Comparison of ENCODE assay signal across 22 mouse cellular contexts in the genomic region with DNA sequence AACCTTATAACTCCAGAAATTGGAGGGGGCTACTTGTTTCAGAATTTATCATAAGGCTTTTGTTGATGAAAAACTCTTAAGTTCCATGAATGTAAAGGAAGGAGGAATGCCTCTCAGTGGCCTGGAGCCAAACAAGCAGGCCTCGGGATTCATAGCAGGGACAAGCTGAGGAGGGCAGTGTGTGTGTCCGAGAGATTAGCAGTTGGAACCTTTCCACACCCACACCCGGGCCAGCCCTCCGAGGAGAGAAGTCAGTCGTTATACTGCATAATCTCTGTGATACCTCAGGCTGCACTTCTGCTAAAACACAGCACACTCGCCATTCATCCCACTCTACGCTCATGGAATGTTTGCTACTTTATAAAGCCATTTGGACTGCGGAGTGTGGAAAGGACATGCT. TPM values are rescaled to one million over a fixed set of nuclear protein-coding genes. Genes with fewer than 3 reads are reported as not detected.
DNase-seq lines count a peak whose midpoint lies in the region; TF ChIP-seq lines count a peak whose summit lies in the region.
"Had no signal": no experiment of that assay in that cellular context is flagged by ENCODE, and none has a peak within 500 bp of the region (broad histone marks: within the 10 kb centered on the region; RNA-seq: fewer than 3 reads in every experiment).

No protein-coding gene starts in this region.

- no peak for TF ChIP-seq POLR2A in thymus, adult 2 months (IDR thresholded peaks at IDR 0.05; ENCODE audit: control insufficient read depth, extremely low read depth, insufficient read depth, low read length, poor library complexity)

- no peak overlapping the region for H3K4me3 ChIP-seq in heart, embryonic 10.5 days
- no peak overlapping the region for H3K4me3 ChIP-seq in thymus, adult 2 months (ENCODE audit: control insufficient read depth, insufficient read depth, low read length)
- H3K4me3 ChIP-seq: embryonic facial prominence, embryonic 15.5 days; forebrain, embryonic 12.5 days; heart, adult 2 months; heart, embryonic 13.5 days; hindbrain, embryonic 13.5 days had no signal

- H3K4me1 ChIP-seq in heart, embryonic 10.5 days: no peaks in the 10 kb centered on the region
- H3K4me1 ChIP-seq in thymus, adult 2 months (replicated peaks; ENCODE audit: control insufficient read depth, insufficient read depth, low read length): no peaks in the 10 kb centered on the region
- H3K4me1 ChIP-seq: embryonic facial prominence, embryonic 15.5 days; forebrain, embryonic 12.5 days; heart, embryonic 13.5 days; hindbrain, embryonic 13.5 days had no signal

- 77% methylated on average over 8 of the region's 8 CpGs for WGBS in heart, embryonic 10.5 days
- WGBS in thymus, adult 2 months: 97% methylated on average over 8 of the region's 8 CpGs

- TF ChIP-seq CTCF in thymus, adult 2 months (IDR thresholded peaks at IDR 0.05; ENCODE audit: borderline replicate concordance, control insufficient read depth, extremely low read depth, insufficient read depth, low read length, poor library complexity): no peak

- no peaks in the 10 kb centered on the region for H3K27me3 ChIP-seq in heart, embryonic 10.5 days (ENCODE audit: insufficient read depth, poor library complexity, severe bottlenecking)
- H3K27me3 ChIP-seq in thymus, adult 2 months (ENCODE audit: control insufficient read depth, insufficient read depth, low read length): no peaks in the 10 kb centered on the region
- H3K27me3 ChIP-seq: embryonic facial prominence, embryonic 15.5 days; forebrain, embryonic 12.5 days; heart, embryonic 13.5 days; hindbrain, embryonic 13.5 days had no signal

- intact Hi-C loops in heart, postnatal 14 days (cut with DNase I): no loop called here

- peak; percentile 46 for DNase-seq in heart, embryonic 10.5 days (ENCODE audit: low spot score)
- DNase-seq in heart, postnatal 14 days: no peak
- DNase-seq in spleen, adult 12 weeks (ENCODE audit: low spot score): peak; percentile 36
- DNase-seq in spleen, adult 18-20 months: no peak
- peak; percentile 53 to 84 for DNase-seq in spleen, postnatal 10 days (ENCODE audit: low spot score in 2 of 2)
- no peak for DNase-seq in cerebellum, adult 11-12 months
- DNase-seq in thymus, adult 2 months: no peak
- no peak for DNase-seq in retina, embryonic 14.5 days (ENCODE audit: low spot score)
- DNase-seq: adrenal gland, adult 2 months; adrenal gland, postnatal 25 days; B cell, adult 2 months; cerebellum, adult 2 months; cerebellum, postnatal 10 days; embryo, embryonic 11 days; forebrain, postnatal 0 days; gastrocnemius, postnatal 14 days; heart, adult 2 months had no signal

- H3K9me3 ChIP-seq in heart, embryonic 10.5 days: no peaks in the 10 kb centered on the region
- H3K9me3 ChIP-seq: embryonic facial prominence, embryonic 15.5 days; forebrain, embryonic 12.5 days; G1E; heart, embryonic 13.5 days; hindbrain, embryonic 13.5 days had no signal

- no peak overlapping the region for H3K27ac ChIP-seq in heart, embryonic 10.5 days
- H3K27ac ChIP-seq in thymus, adult 2 months (ENCODE audit: control insufficient read depth, insufficient read depth, low read length): no peak overlapping the region
- H3K27ac ChIP-seq: embryonic facial prominence, embryonic 15.5 days; forebrain, embryonic 12.5 days; heart, adult 2 months; heart, embryonic 13.5 days; hindbrain, embryonic 13.5 days had no signal

- H3K36me3 ChIP-seq in heart, embryonic 10.5 days: peaks cover 92% of the 10 kb centered on the region
- peaks cover 10% of the 10 kb centered on the region for H3K36me3 ChIP-seq in thymus, adult 2 months (ENCODE audit: control insufficient read depth, insufficient read depth, low read length)

RNA-seq across cellular contexts. Expression of a gene that starts 27.4 kb away (rescaled TPM):
- 2.7 and 3.2 TPM in 2 replicates for polyA plus RNA-seq in heart, embryonic 10.5 days (2016; fragmentation: Nextera tagmentation; extraction: Ambion mirVana)
- total RNA-seq in heart, postnatal 14 days (2021): 1 to 10 TPM; 2.2 to 3.3 TPM
- polyA plus RNA-seq in thymus, adult 2 months (2012; rRNA removed): 2.2 and 3.3 TPM in 2 replicates
- polyA plus RNA-seq: G1E had no signal

RNA-seq across cellular contexts. Expression of a gene that starts 40.0 kb away (rescaled TPM):
- 32.0 and 33.8 TPM in 2 replicates for polyA plus RNA-seq in heart, embryonic 10.5 days (2016; fragmentation: Nextera tagmentation; extraction: Ambion mirVana)
- total RNA-seq in heart, postnatal 14 days (2021): 10 to 100 TPM; 32.0 to 41.7 TPM
- polyA plus RNA-seq in thymus, adult 2 months (2012; rRNA removed): 4.4 and 4.6 TPM in 2 replicates

RNA-seq across cellular contexts. Expression of a gene that starts 48.9 kb away (rescaled TPM):
- polyA plus RNA-seq in heart, embryonic 10.5 days (2016; fragmentation: Nextera tagmentation; extraction: Ambion mirVana): 4.5 and 5.2 TPM in 2 replicates
- 1 to 10 TPM; 2.0 to 2.1 TPM for total RNA-seq in heart, postnatal 14 days (2021)
- 1.5 and 1.7 TPM in 2 replicates for polyA plus RNA-seq in thymus, adult 2 months (2012; rRNA removed)

Comparison
In these comparisons a context has a peak if more than half of its experiments do, and no peak if none do; other contexts are left out.
1. DNase-seq: peak in heart, embryonic 10.5 days (single experiment), spleen, adult 12 weeks (single experiment) and spleen, postnatal 10 days (2 of 2); none in heart, postnatal 14 days (0 of 2), spleen, adult 18-20 months (0 of 2), cerebellum, adult 11-12 months (single experiment), thymus, adult 2 months (single experiment) and retina, embryonic 14.5 days (single experiment).